Mouse (Mus musculus): ENCODE measurements around the gene Rrbp1. TPM values are rescaled to one million over a fixed set of nuclear protein-coding genes. Genes with fewer than 3 reads are reported as not detected.

Rrbp1 gene
- total and polyA plus RNA-seq, 3 experiments = 56.7 to 128 (median 127) TPM

DNA sequence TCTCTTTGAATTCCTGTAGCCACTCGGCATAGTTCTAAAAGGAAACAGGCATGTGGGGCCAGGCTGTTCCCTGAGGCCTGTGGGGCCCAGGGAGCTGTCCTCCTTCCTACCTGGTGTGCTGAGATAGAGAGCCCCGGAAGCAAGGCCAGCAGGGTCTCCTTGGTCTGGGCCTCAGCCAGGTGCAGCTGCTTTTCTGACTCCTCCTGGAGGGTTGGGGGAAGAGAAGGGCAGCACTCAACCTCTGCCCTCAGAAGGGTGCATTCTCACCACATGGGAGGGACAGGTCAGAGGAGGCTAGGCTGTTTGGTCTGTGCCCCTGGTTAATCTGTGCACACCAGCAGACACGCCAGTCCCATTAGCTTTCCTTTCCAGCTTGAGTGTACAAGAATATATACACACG is 56.1 kb downstream of the Rrbp1 start:
- TF ChIP-seq USF1 (IDR thresholded peaks at IDR 0.05; ENCODE audit: low read depth, low read length) (no peak), CHD1 (IDR thresholded peaks at IDR 0.05; ENCODE audit: low read depth, low read length) (no peak), GATA1 (IDR thresholded peaks at IDR 0.05; ENCODE audit: low read depth, low read length) (no peak), NELFE (IDR thresholded peaks at IDR 0.05; ENCODE audit: low read depth, low read length) (no peak), MYC (IDR thresholded peaks at IDR 0.05; ENCODE audit: low read depth, low read length) (no peak), MYB (IDR thresholded peaks at IDR 0.05; ENCODE audit: low read depth, low read length) (no peak), TCF12 (IDR thresholded peaks at IDR 0.05; ENCODE audit: low read depth, low read length) (no peak), POLR2AphosphoS5 (IDR thresholded peaks at IDR 0.05; ENCODE audit: borderline replicate concordance, low read depth, low read length) (no peak), MEF2A (IDR thresholded peaks at IDR 0.05; ENCODE audit: extremely low read depth, insufficient replicate concordance, low read depth, low read length, poor library complexity, severe bottlenecking) (no peak), EP300 (IDR thresholded peaks at IDR 0.05; ENCODE audit: low read depth in 1 of 2, low read length in 2 of 2) (no peak), ZKSCAN1 (IDR thresholded peaks at IDR 0.05; ENCODE audit: low read depth, low read length) (no peak), ELF1 (IDR thresholded peaks at IDR 0.05; ENCODE audit: low read depth, low read length) (no peak)
- no peak for DNase-seq (ENCODE audit: low read depth, low spot score)
- no peaks in the 10 kb centered on the region for H3K79me2 ChIP-seq (ENCODE audit: control insufficient read depth, insufficient read depth, low read length, poor library complexity)
- no peak overlapping the region for H3K4me3 ChIP-seq (ENCODE audit: control insufficient read depth in 1 of 2, insufficient read depth in 1 of 2, low read depth in 2 of 2, low read length in 2 of 2)
- H3K9me3 ChIP-seq (replicated peaks; ENCODE audit: insufficient read depth, low read length) = no peaks in the 10 kb centered on the region
- peaks cover 0 to 2% of the 10 kb centered on the region in 2 experiments; a peak in 1 of 4 replicates for H3K4me1 ChIP-seq (ENCODE audit: control insufficient read depth in 1 of 2, insufficient read depth in 2 of 2, low read length in 2 of 2)
- peaks cover 7 to 15% of the 10 kb centered on the region in 2 experiments for H3K36me3 ChIP-seq (ENCODE audit: control insufficient read depth in 1 of 2, insufficient read depth in 2 of 2, low read length in 2 of 2)
- no peaks in the 10 kb centered on the region for H3K27me3 ChIP-seq (ENCODE audit: control insufficient read depth in 1 of 2, insufficient read depth in 2 of 2, low read length in 2 of 2)
- H3K27ac ChIP-seq (ENCODE audit: control insufficient read depth, low read depth, low read length) = no peak overlapping the region
- H3K9ac ChIP-seq (ENCODE audit: control insufficient read depth, low read depth, low read length, poor library complexity, severe bottlenecking) = no peak overlapping the region

DNA sequence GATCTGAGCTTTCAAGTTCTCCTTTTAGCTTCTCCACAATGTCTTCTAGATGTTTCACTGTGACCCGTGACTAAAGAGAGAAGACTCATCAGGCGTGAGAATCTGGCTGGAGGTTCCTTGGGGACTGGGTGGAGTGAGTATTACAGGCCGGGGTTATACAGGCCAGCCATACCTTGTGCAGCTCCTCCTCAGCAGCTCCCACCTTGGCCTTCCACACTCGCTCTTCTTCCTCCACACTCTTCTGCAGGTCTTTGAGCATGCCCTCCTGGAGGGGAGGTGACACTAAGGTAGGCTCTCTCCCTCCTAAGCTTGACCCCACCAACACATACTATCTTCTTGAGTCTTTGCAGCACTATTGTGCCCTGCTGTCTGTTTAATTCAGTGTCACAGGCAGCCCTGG is 57.1 kb downstream of the Rrbp1 start:
- Histone ChIP-seq H3K27ac (ENCODE audit: control insufficient read depth, low read depth, low read length) (no peak overlapping the region), H3K36me3 (ENCODE audit: control insufficient read depth in 1 of 2, insufficient read depth in 2 of 2, low read length in 2 of 2) (peaks cover 7 to 16% of the 10 kb centered on the region in 2 experiments), H3K79me2 (ENCODE audit: control insufficient read depth, insufficient read depth, low read length, poor library complexity) (no peaks in the 10 kb centered on the region), H3K9ac (ENCODE audit: control insufficient read depth, low read depth, low read length, poor library complexity, severe bottlenecking) (no peak overlapping the region), H3K4me1 (ENCODE audit: control insufficient read depth in 1 of 2, insufficient read depth in 2 of 2, low read length in 2 of 2) (peaks cover 0 to 2% of the 10 kb centered on the region in 2 experiments; a peak in 1 of 4 replicates), H3K27me3 (ENCODE audit: control insufficient read depth in 1 of 2, insufficient read depth in 2 of 2, low read length in 2 of 2) (no peaks in the 10 kb centered on the region), H3K4me3 (ENCODE audit: control insufficient read depth in 1 of 2, insufficient read depth in 1 of 2, low read depth in 2 of 2, low read length in 2 of 2) (no peak overlapping the region), H3K9me3 (replicated peaks; ENCODE audit: insufficient read depth, low read length) (no peaks in the 10 kb centered on the region)
- TF ChIP-seq POLR2AphosphoS5 (IDR thresholded peaks at IDR 0.05; ENCODE audit: borderline replicate concordance, low read depth, low read length) (no peak), ZMIZ1 (IDR thresholded peaks at IDR 0.05; ENCODE audit: low read depth, low read length) (no peak), ZKSCAN1 (IDR thresholded peaks at IDR 0.05; ENCODE audit: low read depth, low read length) (no peak), MYC (IDR thresholded peaks at IDR 0.05; ENCODE audit: low read depth, low read length) (no peak), MAFK (IDR thresholded peaks at IDR 0.05; ENCODE audit: borderline replicate concordance, low read depth, low read length) (no peak), MYB (IDR thresholded peaks at IDR 0.05; ENCODE audit: low read depth, low read length) (no peak), ZC3H11A (IDR thresholded peaks at IDR 0.05; ENCODE audit: low read depth, low read length) (no peak), TBP (IDR thresholded peaks at IDR 0.05; ENCODE audit: low read depth, low read length) (no peak), MXI1 (IDR thresholded peaks at IDR 0.05; ENCODE audit: low read depth, low read length) (no peak), SMC3 (IDR thresholded peaks at IDR 0.05; ENCODE audit: low read depth, low read length) (no peak), MAX (IDR thresholded peaks at IDR 0.05; ENCODE audit: low read length) (no peak), MAZ (IDR thresholded peaks at IDR 0.05; ENCODE audit: low read depth, low read length) (no peak), TCF12 (IDR thresholded peaks at IDR 0.05; ENCODE audit: low read depth, low read length) (no peak), NELFE (IDR thresholded peaks at IDR 0.05; ENCODE audit: low read depth, low read length) (no peak), ZNF384 (IDR thresholded peaks at IDR 0.05; ENCODE audit: low read depth, low read length) (no peak), ELF1 (IDR thresholded peaks at IDR 0.05; ENCODE audit: low read depth, low read length) (no peak), RCOR1 (IDR thresholded peaks at IDR 0.05; ENCODE audit: low read depth, low read length) (no peak)
- no peak for DNase-seq (ENCODE audit: low read depth, low spot score)
